Mouse (Mus musculus): ENCODE measurements at regions not wholly inside any gene's neighbourhood (a gene's known extent, or its start where the extent isn't known, plus 50 kb on each side); places are given as distances from the start of the nearest gene placed in this dataset.

DNA sequence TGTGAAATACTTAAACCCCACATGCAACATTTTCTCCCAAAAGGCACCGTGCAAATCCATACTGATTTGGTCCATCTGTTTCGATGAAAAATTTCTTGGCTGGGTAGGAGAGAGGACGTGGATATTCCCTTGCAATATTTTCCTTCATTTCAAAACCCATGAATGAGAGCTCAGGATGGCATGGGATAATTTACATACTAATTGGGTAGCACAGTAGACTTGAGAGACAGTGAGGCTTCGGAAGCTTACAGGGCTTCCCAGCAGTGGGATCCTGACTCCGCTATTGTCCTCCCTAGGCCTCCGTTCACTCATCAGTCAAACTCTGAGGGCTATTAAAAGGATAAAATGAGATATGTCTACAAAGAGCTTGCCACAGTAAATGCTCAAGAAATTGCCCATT, 59.8 kb downstream of the Sox3 start:
- DNase-seq (ENCODE audit: low read depth, low spot score), result no peak

DNA sequence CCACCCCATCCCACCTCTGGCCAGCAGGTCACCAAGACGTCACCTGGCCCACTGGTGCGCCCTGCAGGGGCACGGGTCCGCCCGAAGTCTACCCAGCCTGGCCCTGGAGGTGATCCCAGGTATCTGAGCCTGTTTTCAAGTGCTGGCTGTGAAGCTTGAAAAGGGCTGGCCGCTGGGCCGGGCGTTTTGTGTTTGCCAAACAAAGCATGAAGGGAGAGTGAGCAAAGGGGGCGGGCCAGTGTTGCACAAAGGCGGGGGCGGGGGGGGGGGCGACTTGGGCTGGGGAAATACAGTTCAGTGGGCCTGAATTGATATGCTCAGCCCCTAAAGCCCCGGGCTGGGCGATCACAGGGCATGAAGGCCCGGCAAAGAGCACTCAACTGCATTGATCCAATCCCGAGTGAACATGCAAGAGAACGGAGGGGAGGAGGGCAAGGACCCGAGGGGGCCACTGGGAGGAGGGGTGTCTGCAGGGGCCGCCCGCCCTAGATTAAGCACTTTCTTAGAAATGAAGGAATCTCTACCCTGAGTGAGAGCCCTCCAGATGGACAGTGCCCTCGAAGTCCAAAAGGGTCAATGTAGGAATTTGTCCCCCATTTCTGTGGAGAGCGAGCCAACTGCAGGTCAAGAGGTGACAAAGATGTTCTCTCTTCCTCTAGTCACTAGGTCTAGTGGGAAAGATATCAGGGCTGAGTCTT, 61.8 kb downstream of the Sox3 start:
- no peak for DNase-seq (ENCODE audit: low read depth, low spot score)

DNA sequence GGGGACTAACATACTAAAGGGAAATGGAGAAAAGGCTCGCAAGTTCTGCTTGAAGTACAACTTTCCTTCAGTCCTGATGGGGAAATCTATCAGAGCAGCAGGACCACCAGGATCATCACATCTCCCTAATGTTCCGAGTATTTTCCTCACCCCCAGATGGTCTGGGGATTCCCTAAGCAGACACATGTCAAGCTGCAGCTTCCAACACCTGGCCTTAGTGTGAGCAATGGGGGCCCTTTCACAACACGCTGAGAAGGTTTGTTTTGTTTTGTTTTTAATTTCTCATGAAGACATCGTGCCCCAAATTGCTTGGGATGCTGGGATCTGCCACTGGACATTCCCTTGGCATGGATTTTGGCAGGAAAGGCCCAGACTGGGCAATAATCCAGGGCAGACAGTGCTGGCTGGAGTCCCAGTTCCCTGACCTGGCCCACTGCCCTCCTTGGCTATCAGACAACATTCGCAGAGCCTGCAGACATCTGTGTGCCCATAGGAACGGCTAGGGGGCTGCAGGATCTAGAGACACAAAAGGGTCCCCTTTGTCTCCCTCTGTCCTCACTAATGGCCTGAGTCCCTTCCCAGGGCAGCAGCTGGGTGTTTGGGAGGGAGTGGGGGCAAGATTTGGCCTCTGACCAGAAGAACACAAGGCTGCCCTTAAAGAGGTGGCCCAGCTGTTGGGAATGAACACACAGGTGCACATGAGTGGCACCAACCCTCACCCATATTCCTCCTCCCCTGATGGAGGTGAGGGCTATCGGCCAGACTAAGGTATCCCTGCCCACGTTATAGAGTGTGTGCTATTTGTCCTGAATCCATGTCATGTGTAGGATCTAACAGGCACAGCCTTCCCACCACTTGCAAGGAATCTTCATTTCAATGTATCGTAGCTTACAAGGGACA, 67.8 kb downstream of the Sox3 start:
- DNase-seq (ENCODE audit: low read depth, low spot score), result no peak

DNA sequence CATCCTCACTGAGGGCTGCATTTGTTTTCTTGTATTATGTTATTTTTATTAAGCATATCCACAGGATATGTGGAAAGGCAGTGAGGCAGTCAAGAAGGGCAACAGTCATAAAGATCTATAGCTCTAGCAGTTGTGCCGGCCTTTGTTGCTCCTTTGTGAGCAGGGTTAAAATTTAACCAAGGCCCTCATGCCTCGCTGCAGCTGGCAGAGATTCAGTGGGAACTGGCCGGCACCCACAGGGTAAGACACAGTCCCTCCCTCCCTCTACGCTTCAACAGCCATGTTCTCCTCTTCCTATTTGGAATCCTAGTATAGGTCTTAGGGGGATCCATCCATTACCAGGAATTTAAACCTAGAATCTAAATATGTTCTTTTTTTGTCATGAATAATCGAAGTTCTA, 94.7 kb downstream of the Sox3 start:
- DNase-seq (ENCODE audit: low read depth, low spot score), result no peak

DNA sequence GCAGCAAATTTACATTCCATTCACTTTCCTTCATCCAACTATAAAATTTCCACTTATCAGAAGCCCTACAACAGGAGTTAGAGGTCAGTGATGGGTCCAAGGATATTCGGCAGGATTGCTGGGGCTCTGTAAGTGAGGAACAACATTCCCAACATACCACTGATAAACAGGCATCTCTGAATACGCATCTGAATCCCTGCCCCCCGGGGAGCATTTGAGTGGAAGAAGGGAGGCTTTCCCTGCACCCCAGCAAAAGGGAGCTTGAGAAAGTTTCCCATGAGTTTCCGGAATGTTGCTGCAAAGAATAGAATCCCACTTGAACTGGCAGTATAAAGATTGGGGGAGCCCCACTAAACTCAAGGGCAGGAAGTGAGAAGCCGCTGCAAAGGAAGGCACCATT, 112.5 kb downstream of the Sox3 start:
- DNase-seq (ENCODE audit: low read depth, low spot score), result no peak

DNA sequence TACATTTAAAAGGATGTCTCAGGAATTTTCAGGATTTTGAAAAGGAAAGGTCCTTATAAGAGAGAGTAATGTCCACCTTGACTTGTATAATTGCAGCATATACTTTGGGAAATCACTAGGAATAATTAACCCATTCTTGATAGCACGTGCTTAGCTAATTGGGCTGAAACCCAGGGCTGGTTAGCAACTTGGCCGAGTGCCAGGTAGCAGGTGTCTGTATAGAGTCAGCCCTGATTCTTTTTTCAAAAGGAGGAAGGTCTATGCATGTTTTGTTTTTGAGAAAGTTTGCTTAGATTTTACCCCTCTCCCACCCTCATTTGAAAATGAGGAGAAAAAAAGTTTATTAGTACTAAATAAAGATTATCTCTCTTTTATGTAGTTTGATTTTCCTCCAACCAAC, 113.1 kb downstream of the Sox3 start:
- no peak for DNase-seq (ENCODE audit: low read depth, low spot score)

DNA sequence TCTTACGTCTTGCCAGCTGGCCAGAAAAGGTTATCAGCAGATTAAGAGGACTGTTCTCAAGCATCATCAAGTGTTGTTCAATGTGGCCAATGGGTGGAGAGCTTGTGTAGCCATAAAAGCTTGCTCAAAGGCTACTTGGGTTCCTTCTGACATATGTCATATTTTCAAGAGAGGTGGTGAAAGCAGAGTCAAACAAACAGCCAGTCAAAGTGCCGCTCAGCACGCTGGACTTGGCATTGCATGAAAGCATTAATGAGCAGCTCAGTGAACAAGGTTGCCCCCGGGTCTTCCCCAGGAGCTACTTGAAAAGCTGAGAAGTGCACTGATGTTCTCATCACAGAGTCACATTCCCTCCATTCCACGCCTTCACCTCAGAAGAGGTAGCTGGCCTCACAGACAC, 119.6 kb downstream of the Sox3 start:
- DNase-seq (ENCODE audit: low read depth, low spot score), result no peak

DNA sequence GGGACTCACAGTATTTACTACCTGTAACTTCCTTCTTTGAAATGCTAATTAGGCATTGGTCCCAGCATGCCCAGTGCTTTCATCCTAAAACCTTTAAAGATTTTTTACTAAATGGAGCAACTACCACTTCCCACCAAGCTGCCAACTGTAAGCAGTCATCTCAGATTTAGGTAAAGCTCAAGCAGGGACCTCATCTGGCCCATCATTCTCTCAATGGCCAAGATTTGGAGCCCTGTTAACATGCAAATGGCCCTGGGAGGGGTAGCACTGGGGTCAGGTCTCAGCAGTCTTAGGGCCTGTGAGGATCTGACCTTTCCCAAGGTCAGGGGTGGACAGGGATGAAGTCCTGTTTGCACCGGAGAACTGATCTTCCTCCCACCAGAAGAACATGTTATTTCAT, 120.8 kb downstream of the Sox3 start:
- no peak for DNase-seq (ENCODE audit: low read depth, low spot score)

DNA sequence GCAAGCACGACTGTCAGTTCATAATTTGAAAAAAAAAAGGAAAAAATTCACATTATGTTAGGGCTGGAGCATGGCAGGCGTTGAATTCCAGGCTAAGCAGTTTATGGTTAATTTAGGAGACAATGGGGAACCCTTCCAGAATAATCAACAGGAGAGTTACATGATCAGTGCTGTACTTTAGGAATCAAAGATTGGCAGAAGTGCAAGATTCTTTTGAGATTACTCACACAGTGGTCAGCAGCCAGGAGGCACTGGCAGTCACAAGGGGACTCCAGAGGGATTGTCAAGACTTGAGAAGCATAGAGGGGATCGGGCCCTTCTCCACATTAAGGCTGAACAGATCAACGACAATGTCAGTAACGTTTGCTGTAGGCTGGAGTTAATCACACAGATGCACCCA, 142.8 kb downstream of the Sox3 start:
- no peak for DNase-seq (ENCODE audit: low read depth, low spot score)

DNA sequence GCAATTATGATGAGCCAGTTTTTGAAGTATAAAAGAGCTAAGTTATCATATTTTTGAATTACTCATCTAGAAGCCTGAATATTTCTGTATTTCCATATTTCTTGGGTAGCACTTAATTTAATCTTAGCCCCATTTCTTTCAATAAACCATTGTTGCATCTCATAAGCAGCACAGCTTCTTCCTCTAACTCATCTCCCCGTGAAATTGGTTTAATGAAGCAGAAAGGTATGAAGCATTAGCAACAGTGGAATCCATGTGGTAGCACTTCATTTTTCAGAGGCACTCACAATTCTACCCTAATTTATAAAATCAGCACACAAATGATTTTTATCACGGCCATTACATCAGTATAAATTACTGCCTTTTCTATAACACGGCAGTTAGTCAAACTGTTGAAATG, 149.3 kb downstream of the Sox3 start:
- no peak for DNase-seq (ENCODE audit: low read depth, low spot score)

DNA sequence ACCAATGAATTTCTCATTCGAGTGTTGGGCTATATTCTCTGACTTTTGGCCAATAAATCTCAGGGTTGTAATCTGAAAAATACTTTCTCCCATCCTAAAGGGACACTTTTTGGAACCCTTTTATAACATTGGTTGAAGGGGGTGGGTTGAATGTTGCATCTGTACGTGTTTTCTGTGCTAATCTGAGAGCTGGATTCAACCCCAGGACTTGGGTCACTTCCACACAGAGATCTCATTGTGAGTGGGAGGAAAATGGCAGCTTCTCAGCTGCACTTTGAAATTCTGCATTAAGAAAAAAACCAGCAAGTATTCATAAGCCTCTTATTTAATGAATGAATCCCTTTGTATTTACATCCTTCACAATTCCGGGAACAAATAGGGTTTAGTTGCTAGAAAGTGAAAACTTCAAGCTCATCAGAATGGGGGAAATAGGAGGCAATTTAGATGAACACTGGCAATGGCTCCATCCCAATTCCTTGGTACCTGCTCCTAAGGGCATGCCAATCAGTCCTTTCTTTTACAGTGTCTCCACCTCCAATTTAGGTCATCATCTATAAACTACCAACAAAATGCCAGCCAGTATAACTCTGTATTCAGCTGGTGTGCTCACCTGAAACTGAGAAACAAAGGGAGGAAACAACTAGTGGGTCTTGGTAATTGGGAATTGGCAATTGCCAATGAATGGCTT, 150.1 kb downstream of the Sox3 start:
- DNase-seq (ENCODE audit: low read depth, low spot score), result peak; percentile 1

DNA sequence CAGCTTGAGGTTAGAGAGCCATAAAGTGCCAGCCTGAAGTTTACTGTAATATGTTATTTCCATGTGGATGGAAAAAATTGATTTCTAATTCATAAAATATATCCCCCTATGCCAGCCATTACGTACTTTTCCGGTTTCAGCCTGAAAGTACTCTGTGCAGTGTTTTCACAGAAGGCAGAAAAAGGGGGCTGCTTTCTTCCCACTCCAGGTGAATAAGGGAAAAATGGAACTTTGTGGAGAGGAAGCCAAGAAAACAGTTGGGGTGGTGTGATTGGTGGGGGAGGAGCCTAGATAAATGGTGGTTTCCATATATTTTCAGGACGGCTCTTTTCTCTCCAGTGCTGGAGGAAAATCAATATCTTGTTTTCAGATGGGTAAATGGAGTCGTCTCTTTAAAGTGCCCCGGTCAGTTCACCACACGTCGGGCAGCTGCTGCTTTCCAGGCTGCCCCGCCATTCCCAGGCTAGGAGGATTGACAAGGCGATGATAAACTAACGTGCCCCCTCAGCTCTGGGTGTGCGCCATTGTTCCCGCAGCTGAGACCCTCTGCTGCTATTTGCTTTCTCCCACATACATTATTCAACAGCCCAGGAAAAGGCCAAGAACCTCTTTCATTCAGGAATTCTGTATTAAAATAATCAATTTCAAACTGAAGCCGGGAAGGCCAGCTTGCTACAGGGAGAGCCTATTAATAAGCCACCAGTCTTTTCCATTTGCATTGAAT, 127.1 kb upstream of the Atp11c start:
- no peak for DNase-seq (ENCODE audit: low read depth, low spot score)

DNA sequence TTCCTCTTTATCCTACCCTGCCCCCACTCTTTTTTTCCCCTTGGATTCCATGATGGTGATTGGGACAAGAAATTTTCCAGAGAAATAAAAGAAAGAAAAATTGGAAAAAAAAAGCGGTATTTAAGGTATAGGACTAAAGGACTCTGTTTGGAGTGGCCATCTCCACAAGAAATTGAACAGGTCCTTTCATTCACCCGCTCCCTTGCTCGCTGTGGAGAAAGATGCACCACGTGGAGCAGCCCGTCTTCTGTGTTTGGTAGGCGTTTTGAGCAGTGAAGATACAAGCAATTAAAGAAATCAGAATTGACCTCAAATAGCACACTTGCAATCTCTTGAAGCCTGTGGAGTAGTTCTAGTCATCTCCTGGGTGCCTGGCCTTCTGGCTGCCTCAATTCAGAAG, 126.3 kb upstream of the Atp11c start:
- DNase-seq (ENCODE audit: low read depth, low spot score), result no peak

DNA sequence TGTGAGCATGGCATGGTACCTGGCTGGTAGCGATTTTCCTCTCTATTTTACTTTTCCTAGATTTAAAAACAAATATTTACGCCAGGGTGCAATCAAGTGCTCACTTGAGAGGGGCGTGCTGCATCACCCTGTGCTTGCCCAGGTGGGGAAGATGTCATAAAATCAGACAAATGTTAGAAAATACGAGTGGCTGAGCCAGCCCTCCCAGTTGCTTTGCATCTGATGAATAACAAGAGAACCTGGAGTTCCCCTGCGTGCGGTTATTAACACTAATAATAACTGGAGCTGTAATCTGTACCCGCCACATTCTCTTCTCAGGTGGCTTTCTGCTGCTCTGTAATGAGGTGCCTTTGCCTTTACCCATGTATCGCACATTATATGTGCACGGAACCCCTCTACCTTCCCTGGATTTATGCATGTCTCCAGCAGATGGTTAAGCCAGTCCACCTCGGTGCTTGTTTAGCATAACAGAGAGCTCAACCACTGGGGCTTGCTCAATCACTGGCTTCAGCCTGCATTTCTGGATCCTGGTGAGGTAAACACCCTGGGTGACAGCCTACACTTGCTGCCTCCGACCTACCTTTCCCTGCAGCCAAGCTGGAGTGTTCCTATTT, 125.8 kb upstream of the Atp11c start:
- no peak for DNase-seq (ENCODE audit: low read depth, low spot score)

DNA sequence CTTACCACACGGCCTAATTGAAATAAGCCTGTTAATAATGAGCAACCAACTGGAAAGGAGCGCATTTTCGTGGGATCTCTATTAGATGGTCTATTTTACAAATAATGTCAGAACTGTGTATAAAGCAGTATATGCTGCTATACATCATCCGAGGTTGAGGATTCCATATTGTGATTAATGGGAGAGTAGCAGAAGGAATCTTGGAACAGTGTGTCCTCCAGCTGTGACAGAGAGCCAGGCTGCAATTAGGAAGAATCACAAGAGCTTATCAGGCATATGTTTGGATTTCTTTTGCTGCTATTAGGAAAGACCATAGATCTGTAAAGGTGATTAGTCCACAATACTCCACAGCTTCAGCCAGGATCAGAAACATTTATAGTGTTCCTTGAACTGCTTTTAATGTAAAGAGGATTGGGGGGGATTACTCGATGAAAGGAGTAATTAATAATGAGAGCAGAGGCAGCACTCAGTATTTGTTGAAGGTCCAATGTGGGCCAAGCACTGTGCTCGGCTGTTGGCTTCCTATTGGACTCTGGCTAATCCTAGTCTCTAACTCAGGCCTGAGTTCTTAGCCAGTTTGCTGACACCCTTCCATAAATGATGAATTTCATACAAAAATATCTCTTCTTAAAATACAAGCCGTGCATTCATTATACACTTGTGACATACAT, 88.7 kb upstream of the Atp11c start:
- DNase-seq (ENCODE audit: low read depth, low spot score), result no peak

DNA sequence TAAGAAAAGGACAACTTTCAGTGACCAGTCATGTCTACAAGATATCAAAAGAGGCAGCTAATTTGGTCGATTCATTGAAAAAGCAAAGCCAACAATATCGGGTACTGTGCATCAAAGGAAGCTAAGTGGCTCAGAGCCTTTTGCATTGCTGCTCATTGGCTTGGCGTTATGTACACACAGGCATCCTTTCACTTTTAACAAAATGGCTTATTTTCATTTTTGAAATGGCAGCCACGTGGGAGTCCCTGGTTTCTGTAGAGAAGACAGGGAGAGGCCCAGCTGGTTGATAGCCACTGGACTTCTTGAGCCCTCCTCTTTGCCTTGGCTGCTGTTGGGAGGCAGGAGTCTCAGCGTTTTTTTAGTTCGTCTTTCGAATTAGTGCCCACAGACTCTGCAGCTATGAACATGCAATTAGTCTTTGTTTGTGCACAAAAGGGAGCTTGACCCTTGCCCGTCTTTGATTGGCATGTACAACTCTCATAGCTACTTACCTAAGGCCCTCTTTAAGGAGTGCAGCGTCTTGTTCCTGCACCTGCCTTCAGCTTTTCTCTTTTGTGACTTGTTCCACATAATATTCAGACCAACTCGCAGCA, 52.3 kb upstream of the Atp11c start:
- no peak for DNase-seq (ENCODE audit: low read depth, low spot score)
